Mouse (Mus musculus) bone marrow, adult 2 months (tissue): Measurements from ENCODE around the gene Mecom.

Source experiments
- CTCF ChIP-seq: fragments of 200-500 bp; IDR thresholded peaks from 2 replicates; pipeline ENCODE4 v1.5.1; 2011; ENCODE audit warnings: low read length, control low read depth; ENCODE audit not compliant: control insufficient read depth, insufficient read depth
- POLR2A ChIP-seq: fragments of 200-500 bp; IDR thresholded peaks from 2 replicates; pipeline ENCODE4 v1.6.1; 2011; ENCODE audit warnings: low read depth, mild to moderate bottlenecking, control low read depth, low read length, borderline replicate concordance; ENCODE audit not compliant: control insufficient read depth

DNA sequence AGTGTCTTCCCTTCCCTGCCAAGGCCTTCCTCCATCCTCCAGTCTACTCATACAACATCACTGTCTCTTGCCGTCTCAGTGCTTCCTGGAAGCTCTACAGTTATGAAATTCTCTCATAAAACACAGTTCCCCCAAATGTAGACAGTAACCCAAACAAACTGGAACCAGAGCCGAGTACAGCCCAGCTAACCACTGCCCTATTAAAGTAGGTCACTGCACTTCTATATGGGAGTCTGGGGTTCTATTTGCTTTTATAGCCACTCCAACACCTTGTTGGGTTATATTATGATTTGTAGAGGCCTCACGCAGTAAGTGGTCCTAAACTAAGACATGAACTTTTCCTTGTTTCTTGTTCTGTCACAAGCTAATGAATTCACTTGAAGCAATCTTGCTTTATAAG is 380.8 kb downstream of the Mecom start:
- no peak for TF ChIP-seq CTCF
- TF ChIP-seq POLR2A: no peak
